Mouse (Mus musculus) forebrain, embryonic 15.5 days (tissue): ENCODE measurements around the gene Csmd2. TPM values are rescaled to one million over a fixed set of nuclear protein-coding genes. Genes with fewer than 3 reads are reported as not detected.

Experiments used
- ATAC-seq: fragments of 200-750 bp; cut with Nextera tagmentation; replicated peaks from 2 replicates; pipeline ENCODE4 v1.8.0; 2017; ENCODE audit warnings: mild to moderate bottlenecking, moderate TSS enrichment, moderate library complexity
- H3K27ac ChIP-seq: fragments of 300-500 bp; sonication (generic); replicated peaks from 2 replicates; pipeline ENCODE4 v1.5.1; 2015; ENCODE audit warnings: mild to moderate bottlenecking, inconsistent platforms
- H3K27me3 ChIP-seq: fragments of 300-500 bp; sonication (generic); 2 replicates; pipeline ENCODE4 v1.6.1; 2015; ENCODE audit warnings: inconsistent platforms
- H3K36me3 ChIP-seq: fragments of 300-500 bp; sonication (generic); 2 replicates; pipeline ENCODE4 v1.6.1; 2015; ENCODE audit warnings: mild to moderate bottlenecking, inconsistent platforms
- H3K4me1 ChIP-seq: fragments of 300-500 bp; sonication (generic); 2 replicates; pipeline ENCODE4 v1.6.1; 2015; ENCODE audit warnings: inconsistent platforms
- H3K4me2 ChIP-seq: fragments of 300-500 bp; sonication (generic); replicated peaks from 2 replicates; pipeline ENCODE4 v1.6.1; 2015; ENCODE audit warnings: mild to moderate bottlenecking, inconsistent platforms
- H3K4me3 ChIP-seq: fragments of 300-500 bp; sonication (generic); 2 replicates; pipeline ENCODE4 v1.5.1; 2015; ENCODE audit warnings: mild to moderate bottlenecking, inconsistent platforms
- H3K9ac ChIP-seq: fragments of 300-500 bp; sonication (generic); replicated peaks from 2 replicates; pipeline ENCODE4 v1.6.1; 2015; ENCODE audit warnings: mild to moderate bottlenecking, inconsistent platforms
- H3K9me3 ChIP-seq: fragments of 300-500 bp; sonication (generic); 2 replicates; pipeline ENCODE4 v1.6.1; 2016; ENCODE audit warnings: inconsistent platforms
- WGBS: fragments of 180-500 bp; shearing (Covaris S2); methylation state at CpG from one replicate; pipeline ENCODE4 v1.1.7; 2015; ENCODE audit warnings: mixed read lengths; 5-methylcytosine and 5-hydroxymethylcytosine counted together
- polyA plus RNA-seq: library from polyadenylated mRNA; unstranded; fragments of >200 nt; fragmentation: Nextera tagmentation; extraction: Ambion mirVana; gene quantifications from 2 replicates; pipeline ENCODE4 v1.2.1, GENCODE M21; 2015

The Csmd2 gene
- polyA plus RNA-seq: 8.7 and 9.0 TPM in 2 replicates

GRCm38 (mm10) chr4:127987784-127988455, at the start of gene Csmd2:
Gene Csmd2 (plus strand): TSS chr4:127987857.
- Histone ChIP-seq H3K4me2 (peak within 1 kb of the TSS; percentile 85), H3K36me3 (no peaks in the 10 kb centered on the region), H3K4me1 (peaks cover 51% of the 10 kb centered on the region), H3K4me3 (peak within 1 kb of the TSS; percentile 84), H3K27me3 (no peaks in the 10 kb centered on the region), H3K27ac (peak within 1 kb of the TSS; percentile 88), H3K9me3 (no peaks in the 10 kb centered on the region), H3K9ac (peak within 1 kb of the TSS; percentile 89)
- no peak for ATAC-seq
- under 1% methylated on average over 48 of the region's 65 CpGs for WGBS

- H3K4me3 ChIP-seq: no peak overlapping the region
- no peak for ATAC-seq
- no peak overlapping the region for H3K27ac ChIP-seq
- WGBS: 84% methylated on average over 2 of the region's 2 CpGs
- no peak overlapping the region for H3K4me2 ChIP-seq
- H3K9ac ChIP-seq: no peak overlapping the region
- no peaks in the 10 kb centered on the region for H3K36me3 ChIP-seq
- no peaks in the 10 kb centered on the region for H3K27me3 ChIP-seq
- no peaks in the 10 kb centered on the region for H3K9me3 ChIP-seq
- H3K4me1 ChIP-seq: no peaks in the 10 kb centered on the region
Measured at GRCm38 (mm10) chr4:127947696-127948095, 40.0 kb upstream of the Csmd2 start.

GRCm38 (mm10) chr4:127953006-127953710, 34.5 kb upstream of the Csmd2 start:
- Histone ChIP-seq H3K9ac (no peak overlapping the region), H3K4me3 (no peak overlapping the region), H3K36me3 (no peaks in the 10 kb centered on the region), H3K27ac (no peak overlapping the region), H3K9me3 (no peaks in the 10 kb centered on the region), H3K4me2 (no peak overlapping the region), H3K4me1 (no peaks in the 10 kb centered on the region), H3K27me3 (no peaks in the 10 kb centered on the region)
- no peak for ATAC-seq
- WGBS: 55% methylated on average over 10 of the region's 10 CpGs

- Histone ChIP-seq H3K4me3 (no peak overlapping the region), H3K4me2 (no peak overlapping the region), H3K4me1 (peaks cover 20% of the 10 kb centered on the region), H3K27me3 (peaks cover 24% of the 10 kb centered on the region; the same call in 1 of the 2 replicates), H3K9ac (no peak overlapping the region), H3K27ac (no peak overlapping the region), H3K36me3 (no peaks in the 10 kb centered on the region), H3K9me3 (no peaks in the 10 kb centered on the region)
- WGBS: 17% methylated on average over 7 of the region's 7 CpGs
- no peak for ATAC-seq
Measured at GRCm38 (mm10) chr4:127969101-127969500, 18.6 kb upstream of the Csmd2 start.

- WGBS: 7% methylated on average over 7 of the region's 7 CpGs
- Histone ChIP-seq H3K4me2 (no peak overlapping the region), H3K4me1 (peaks cover 20% of the 10 kb centered on the region), H3K9me3 (no peaks in the 10 kb centered on the region), H3K4me3 (no peak overlapping the region), H3K36me3 (no peaks in the 10 kb centered on the region), H3K27ac (no peak overlapping the region), H3K27me3 (peaks cover 24% of the 10 kb centered on the region; the same call in 1 of the 2 replicates), H3K9ac (no peak overlapping the region)
- no peak for ATAC-seq
Measured at GRCm38 (mm10) chr4:127970018-127970421, 17.6 kb upstream of the Csmd2 start.

- 7% methylated on average over 39 of the region's 39 CpGs for WGBS
- peak; percentile 51; the same call in 1 of the 2 replicates for ATAC-seq
- H3K4me1 ChIP-seq: peaks cover 16% of the 10 kb centered on the region
- no peaks in the 10 kb centered on the region for H3K36me3 ChIP-seq
- H3K4me2 ChIP-seq: peak within 1 kb of the TSS; percentile 35
- H3K27me3 ChIP-seq: peaks cover 24% of the 10 kb centered on the region; the same call in 1 of the 2 replicates
- H3K9me3 ChIP-seq: no peaks in the 10 kb centered on the region
- no peak within 1 kb of the TSS for H3K9ac ChIP-seq
- no peak within 1 kb of the TSS for H3K27ac ChIP-seq
- 0 out of 2 replicates have a peak within 1 kb of the TSS, but pooled peaks have one; percentile 4 for H3K4me3 ChIP-seq
Measured at GRCm38 (mm10) chr4:127970901-127971868, 16.5 kb upstream of the Csmd2 start, which contains the start of gene CK137956. Gene CK137956 (minus strand): TSS chr4:127970951.

- Histone ChIP-seq H3K9ac (no peak overlapping the region), H3K4me3 (no peak overlapping the region), H3K4me2 (no peak overlapping the region), H3K9me3 (no peaks in the 10 kb centered on the region), H3K4me1 (peaks cover 16% of the 10 kb centered on the region), H3K36me3 (no peaks in the 10 kb centered on the region), H3K27me3 (peaks cover 24% of the 10 kb centered on the region; the same call in 1 of the 2 replicates), H3K27ac (no peak overlapping the region)
- ATAC-seq: no peak
- WGBS: 71% methylated on average over 3 of the region's 3 CpGs
Measured at GRCm38 (mm10) chr4:127972976-127973375, 14.7 kb upstream of the Csmd2 start.

GRCm38 (mm10) chr4:127981125-127981524, 6.5 kb upstream of the Csmd2 start:
- H3K27ac ChIP-seq: no peak overlapping the region
- no peaks in the 10 kb centered on the region for H3K27me3 ChIP-seq
- H3K4me3 ChIP-seq: no peak overlapping the region
- no peaks in the 10 kb centered on the region for H3K9me3 ChIP-seq
- H3K4me2 ChIP-seq: no peak overlapping the region
- 12% methylated on average over 6 of the region's 6 CpGs for WGBS
- ATAC-seq: no peak
- no peak overlapping the region for H3K9ac ChIP-seq
- H3K4me1 ChIP-seq: peaks cover 10% of the 10 kb centered on the region
- H3K36me3 ChIP-seq: no peaks in the 10 kb centered on the region

GRCm38 (mm10) chr4:127984426-127984825, 3.2 kb upstream of the Csmd2 start:
- H3K4me3 ChIP-seq: no peak overlapping the region
- ATAC-seq: no peak

GRCm38 (mm10) chr4:127985874-127986273, 1.8 kb upstream of the Csmd2 start:
- H3K36me3 ChIP-seq: no peaks in the 10 kb centered on the region
- H3K9ac ChIP-seq: peak overlapping the region; percentile 89; the same call in 1 of the 2 replicates
- H3K4me3 ChIP-seq: peak overlapping the region; percentile 84
- H3K9me3 ChIP-seq: no peaks in the 10 kb centered on the region
- WGBS: 5% methylated on average over 10 of the region's 10 CpGs
- H3K4me1 ChIP-seq: peaks cover 49% of the 10 kb centered on the region
- H3K27me3 ChIP-seq: no peaks in the 10 kb centered on the region
- ATAC-seq: peak; percentile 79
- H3K27ac ChIP-seq: peak overlapping the region; percentile 88
- H3K4me2 ChIP-seq: peak overlapping the region; percentile 85

More at GRCm38 (mm10) chr4:127984426-127984825, 3.2 kb upstream of the Csmd2 start:
- peaks cover 36% of the 10 kb centered on the region for H3K4me1 ChIP-seq
- no peaks in the 10 kb centered on the region for H3K27me3 ChIP-seq
- no peaks in the 10 kb centered on the region for H3K9me3 ChIP-seq
- H3K9ac ChIP-seq: no peak overlapping the region
- H3K27ac ChIP-seq: no peak overlapping the region
- no peaks in the 10 kb centered on the region for H3K36me3 ChIP-seq
- H3K4me2 ChIP-seq: no peak overlapping the region
- WGBS: 86% methylated on average over 2 of the region's 2 CpGs

- ATAC-seq: peak; percentile 44
- Histone ChIP-seq H3K4me3 (peak overlapping the region; percentile 84), H3K27me3 (no peaks in the 10 kb centered on the region), H3K9me3 (no peaks in the 10 kb centered on the region), H3K9ac (peak overlapping the region; percentile 89), H3K4me1 (peaks cover 51% of the 10 kb centered on the region), H3K36me3 (no peaks in the 10 kb centered on the region), H3K4me2 (peak overlapping the region; percentile 85), H3K27ac (peak overlapping the region; percentile 88)
- 4% methylated on average over 25 of the region's 25 CpGs for WGBS
Measured at GRCm38 (mm10) chr4:127986491-127987075, 1.1 kb upstream of the Csmd2 start.
